Mouse (Mus musculus) CH12.LX (cell line): ENCODE data around the gene Lima1.
"Not testable (repeated sequence)": the region's sequence is repeated elsewhere in the genome, so short reads cannot be mapped to it uniquely, and the experiment has no call there.

Source experiments
- CTCF ChIP-seq, 2 experiments: IDR thresholded peaks in 1 of 2; conservative IDR thresholded peaks in 1 of 2; 2 replicates each; pipeline ENCODE4 v1.5.1; 2011 to 2012; ENCODE audit warnings: low read depth in 2 of 2, low read length in 2 of 2, improper control_type of control experiment in 1 of 2, inconsistent platforms in 1 of 2, mild to moderate bottlenecking in 1 of 2, moderate library complexity in 1 of 2
- EP300 ChIP-seq: IDR thresholded peaks from 2 replicates; pipeline ENCODE4 v1.6.1; 2011; ENCODE audit warnings: low read length, improper control_type of control experiment
- JUND ChIP-seq: conservative IDR thresholded peaks from 2 replicates; pipeline ENCODE4 v1.6.1; 2011; ENCODE audit warnings: low read depth, low read length, improper control_type of control experiment
- MAFK ChIP-seq: IDR thresholded peaks from 2 replicates; pipeline ENCODE4 v1.6.1; 2011; ENCODE audit warnings: low read length, improper control_type of control experiment; ENCODE audit not compliant: insufficient replicate concordance
- MYC ChIP-seq: IDR thresholded peaks from 2 replicates; pipeline ENCODE4 v1.6.1; 2011; ENCODE audit warnings: low read depth, mild to moderate bottlenecking, improper control_type of control experiment, low read length
- POLR2A ChIP-seq: IDR thresholded peaks from 2 replicates; pipeline ENCODE4 v1.6.1; 2011; ENCODE audit warnings: low read depth, mild to moderate bottlenecking, improper control_type of control experiment, low read length
- POLR2AphosphoS2 ChIP-seq: IDR thresholded peaks from 2 replicates; pipeline ENCODE4 v1.6.1; 2011; ENCODE audit warnings: low read depth, low read length, improper control_type of control experiment
- SIN3A ChIP-seq: IDR thresholded peaks from 2 replicates; pipeline ENCODE4 v1.6.1; 2012; ENCODE audit warnings: low read length, improper control_type of control experiment, inconsistent platforms
- ZKSCAN1 ChIP-seq: IDR thresholded peaks from 2 replicates; pipeline ENCODE4 v1.6.1; 2012; ENCODE audit warnings: low read depth, inconsistent platforms, low read length, improper control_type of control experiment, borderline replicate concordance

GRCm38 (mm10) chr15:99822501-99822900, 52.8 kb downstream of the Lima1 start:
- not testable (repeated sequence) for TF ChIP-seq POLR2AphosphoS2; POLR2A; EP300; ZKSCAN1; MYC; CTCF (conservative IDR thresholded peaks at IDR 0.05 in 1 of 2, IDR thresholded peaks at IDR 0.05 in 1 of 2; ENCODE audit: low read depth in 2 of 2, low read length in 2 of 2); SIN3A; MAFK; JUND
